Mouse (Mus musculus) ES-E14 (cell line): ENCODE results near the gene Fbln1.

Experiments used
- HCFC1 ChIP-seq: IDR thresholded peaks from 2 replicates; pipeline ENCODE4 v1.6.1; 2012; ENCODE audit warnings: low read length, inconsistent platforms, borderline replicate concordance; ENCODE audit not compliant: insufficient read depth
- ZC3H11A ChIP-seq: IDR thresholded peaks from 2 replicates; pipeline ENCODE4 v1.6.1; 2012; ENCODE audit warnings: low read depth, mild to moderate bottlenecking, inconsistent platforms, low read length, borderline replicate concordance
- ZNF384 ChIP-seq: IDR thresholded peaks from 2 replicates; pipeline ENCODE4 v1.6.1; 2012; ENCODE audit warnings: low read depth, low read length, inconsistent platforms

- no peak for TF ChIP-seq ZC3H11A
- TF ChIP-seq ZNF384: no peak
- no peak for TF ChIP-seq HCFC1
Observed at GRCm38 (mm10) chr15:85188167-85188778, 17.5 kb upstream of the Fbln1 start.
